In the genomic region with DNA sequence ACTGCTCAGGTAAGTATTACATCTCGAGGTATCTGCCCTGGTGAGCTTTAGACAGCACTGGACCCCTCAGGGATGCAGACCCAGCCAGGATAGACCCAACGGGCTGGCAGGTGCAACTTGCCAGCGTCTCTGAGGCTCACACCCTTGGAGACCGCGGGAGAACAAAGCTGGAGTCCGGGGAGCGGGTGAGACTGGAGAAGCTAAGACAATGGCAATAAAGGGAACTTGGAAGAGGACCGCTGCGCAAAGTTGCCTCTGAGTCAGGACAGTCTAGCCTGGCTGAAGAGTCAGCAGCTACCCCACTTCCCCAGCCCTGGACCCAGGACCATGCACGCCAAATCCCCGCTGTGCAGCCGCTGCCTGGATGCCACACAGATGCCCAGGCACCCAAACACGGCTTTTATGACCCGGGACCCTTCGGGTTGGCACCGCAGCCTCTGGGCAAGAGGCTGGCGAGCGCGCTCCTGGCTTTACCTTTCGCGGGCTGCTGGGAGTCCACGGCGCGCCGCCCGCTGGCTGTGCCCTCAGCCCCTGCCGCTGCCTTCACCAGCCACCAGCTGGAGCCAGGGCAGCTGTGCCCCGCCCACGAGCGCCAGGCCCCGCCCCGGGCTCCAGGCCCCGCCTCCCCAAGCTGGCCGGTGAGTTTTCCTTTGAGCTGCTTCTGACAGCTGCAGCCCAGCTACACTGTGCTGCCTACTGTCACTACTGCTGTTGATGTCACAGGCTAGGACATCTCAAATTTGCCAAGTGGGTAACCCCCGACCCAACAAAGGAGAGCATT, we compare ENCODE assay signal across 8 mouse cellular contexts.
DNase-seq lines count a peak whose midpoint lies in the region; ATAC-seq lines count a peak whose summit lies in the region.

No protein-coding gene starts in this region.

- H3K27ac ChIP-seq in hindbrain, embryonic 12.5 days, result no peak overlapping the region

- H3K27me3 ChIP-seq in hindbrain, embryonic 12.5 days, result peaks cover 11% of the 10 kb centered on the region
- peaks cover 18% of the 10 kb centered on the region for H3K27me3 ChIP-seq in megakaryocyte, embryonic 14.5 days (replicated peaks)

- H3K36me3 ChIP-seq in hindbrain, embryonic 12.5 days, result no peaks in the 10 kb centered on the region
- H3K36me3 ChIP-seq in megakaryocyte, embryonic 14.5 days (replicated peaks; ENCODE audit: low read length), result no peaks in the 10 kb centered on the region

- H3K4me2 ChIP-seq in hindbrain, embryonic 12.5 days (replicated peaks), result peak overlapping the region; percentile 86

- H3K4me1 ChIP-seq in hindbrain, embryonic 12.5 days, result peaks cover 9% of the 10 kb centered on the region
- peaks cover 22% of the 10 kb centered on the region for H3K4me1 ChIP-seq in megakaryocyte, embryonic 14.5 days

- DNase-seq in ZHBTc4 (ENCODE audit: low read depth, low spot score), result peak; percentile 84
- DNase-seq in cerebellum, postnatal 14 days, result peak; percentile 38 to 57
- DNase-seq in frontal cortex, postnatal 25 days (ENCODE audit: low spot score in 2 of 2), result peak; percentile 13 to 19
- DNase-seq in left cerebral cortex, postnatal 25 days (ENCODE audit: low spot score in 2 of 2), result peak; percentile 14 to 24
- peak; percentile 39 for DNase-seq in right cerebral cortex, postnatal 14 days

- peak overlapping the region; percentile 53 for H3K4me3 ChIP-seq in hindbrain, embryonic 12.5 days
- peak overlapping the region; percentile 91 for H3K4me3 ChIP-seq in megakaryocyte, embryonic 14.5 days (replicated peaks)

- no peaks in the 10 kb centered on the region for H3K9me3 ChIP-seq in hindbrain, embryonic 12.5 days (replicated peaks)
- H3K9me3 ChIP-seq in megakaryocyte, embryonic 14.5 days, result 0 out of 2 replicates have a peak, but pooled peaks cover 3% of the 10 kb centered on the region

- intact Hi-C loops in left cerebral cortex, postnatal 25 days (cut with DNase I), result no loop called here

- 2% methylated on average over 35 of the region's 35 CpGs for WGBS in hindbrain, embryonic 12.5 days

- peak overlapping the region; percentile 59 for H3K9ac ChIP-seq in hindbrain, embryonic 12.5 days

- peak; percentile 95 for ATAC-seq in hindbrain, embryonic 12.5 days (ENCODE audit: low FRiP score)
- no peak for ATAC-seq in erythroblast, adult 5-6 weeks (replicated peaks; ENCODE audit: low FRiP score, poor library complexity, severe bottlenecking)

Comparison
In these comparisons a context has a peak if more than half of its experiments do, and no peak if none do; other contexts are left out.
1. DNase-seq: peak in every context shown above with its lines; median percentile 84 in ZHBTc4; 48 in cerebellum, postnatal 14 days; 39 in right cerebral cortex, postnatal 14 days; 19 in left cerebral cortex, postnatal 25 days; 16 in frontal cortex, postnatal 25 days.